Mouse (Mus musculus) 416B (cell line): ENCODE measurements at regions not wholly inside any gene's neighbourhood (a gene's known extent, or its start where the extent isn't known, plus 50 kb on each side); places are given as distances from the start of the nearest gene placed in this dataset.

Experiments used
- DNase-seq: peaks from one replicate; pipeline ENCODE4 v3.0.0; 2011; ENCODE audit warnings: low read depth

DNA sequence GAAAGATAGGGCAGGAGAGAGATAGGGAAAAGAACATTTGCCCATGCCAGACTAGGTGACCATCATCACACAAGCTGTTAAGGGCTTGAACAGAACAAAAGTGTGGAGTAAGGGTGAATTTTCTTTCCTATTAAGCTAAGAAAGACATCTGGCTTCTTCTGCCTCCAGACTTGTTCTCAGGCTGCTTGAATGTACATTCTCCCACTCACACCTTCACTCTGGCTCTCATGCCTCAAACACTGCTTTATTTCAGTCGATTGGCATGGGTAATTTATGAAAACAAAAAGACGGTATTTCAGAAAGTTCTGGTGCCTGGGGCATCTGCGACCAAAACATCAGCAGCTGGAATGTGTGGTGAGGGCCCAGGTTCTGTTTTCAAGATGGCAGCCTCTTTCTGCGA is 79.1 kb downstream of the Ifi44 start:
- DNase-seq, result no peak

DNA sequence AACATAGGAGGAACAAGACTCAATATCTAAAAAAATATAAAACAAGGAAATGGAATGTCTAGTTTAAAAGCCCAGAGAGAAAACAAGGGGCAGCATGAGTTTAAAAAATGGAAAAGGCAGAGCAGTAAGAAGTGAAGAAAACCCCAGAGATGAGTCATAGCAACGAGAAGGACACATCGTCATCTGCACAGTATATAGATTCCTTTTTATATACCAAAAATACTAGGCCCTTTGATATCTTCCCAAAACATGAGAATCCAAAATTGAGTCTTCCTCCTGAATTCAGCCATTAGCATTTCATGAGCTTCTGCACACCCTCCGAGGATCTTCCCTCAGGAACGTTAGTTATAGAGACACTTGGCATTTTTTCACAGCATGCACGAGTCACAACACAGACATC is 96.5 kb downstream of the Ifi44 start:
- no peak for DNase-seq

DNA sequence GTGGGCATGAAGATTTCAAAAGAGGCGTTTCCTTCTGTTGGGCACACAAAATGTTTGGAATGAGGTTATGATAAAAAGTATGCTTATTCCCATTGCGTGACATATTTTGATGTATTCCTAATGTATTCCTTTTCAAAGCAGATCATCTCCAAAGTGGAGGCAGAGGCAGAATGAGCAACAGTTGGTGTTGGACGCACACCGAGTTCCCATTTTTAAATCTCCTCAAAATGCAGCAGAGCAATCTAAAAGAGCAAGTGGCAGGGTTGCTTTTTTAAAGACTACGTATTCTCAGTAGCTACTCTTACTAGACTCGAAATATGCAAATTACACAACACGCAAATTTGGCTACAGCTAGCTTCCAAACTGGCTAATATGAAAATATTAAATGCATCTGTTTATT is 98.2 kb downstream of the Ifi44 start:
- DNase-seq, result no peak

DNA sequence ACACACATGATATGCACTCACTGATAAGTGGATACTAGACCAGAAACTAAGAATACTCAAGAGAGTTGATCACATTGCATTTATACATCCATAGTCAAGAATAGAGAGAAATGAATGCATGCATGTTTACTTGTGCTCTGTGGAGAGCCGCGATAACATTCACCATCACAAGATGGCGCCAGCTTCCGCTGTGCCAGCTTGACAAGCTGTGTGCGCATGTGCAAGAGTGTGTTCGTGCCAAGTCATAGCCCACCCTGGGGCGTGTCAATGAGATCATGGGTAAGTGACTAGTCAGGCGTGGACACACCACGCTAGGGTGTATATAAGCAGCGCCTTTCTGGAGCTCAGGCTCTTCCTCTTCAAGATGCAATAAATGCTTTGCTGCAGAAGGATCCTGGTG is 102.1 kb downstream of the Ifi44 start:
- DNase-seq, result no peak

DNA sequence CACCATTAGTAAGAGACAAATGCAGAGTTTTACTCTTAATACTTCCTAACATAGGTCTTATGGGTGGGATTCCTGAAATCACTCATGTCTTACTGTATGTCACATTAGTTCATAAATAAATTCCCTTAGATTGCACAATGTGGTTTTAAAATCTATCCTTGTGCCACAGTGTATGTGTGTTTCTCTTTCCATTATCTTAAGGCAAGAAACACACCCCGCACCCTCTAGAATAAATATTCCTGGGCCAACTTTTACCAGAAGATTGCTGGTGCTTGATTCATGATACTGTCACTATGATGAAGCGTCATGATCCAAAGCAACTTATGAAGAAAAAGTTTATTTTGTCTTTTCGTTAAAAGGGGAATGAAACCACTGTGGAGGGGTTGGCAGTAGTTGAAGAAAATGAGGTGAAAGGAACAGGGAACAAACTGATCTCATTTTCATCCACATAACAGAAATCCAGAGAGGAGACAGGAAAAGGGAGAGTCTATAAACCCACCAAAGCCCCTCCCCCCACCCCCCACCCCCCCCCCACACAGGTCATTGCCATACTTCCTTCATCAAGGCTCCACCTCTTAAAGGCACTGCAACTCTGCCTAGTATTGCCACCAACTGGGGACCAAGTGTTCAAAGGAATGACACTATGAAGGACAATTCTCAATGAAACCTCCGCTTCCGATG is 110.2 kb downstream of the Ifi44 start:
- DNase-seq, result no peak

DNA sequence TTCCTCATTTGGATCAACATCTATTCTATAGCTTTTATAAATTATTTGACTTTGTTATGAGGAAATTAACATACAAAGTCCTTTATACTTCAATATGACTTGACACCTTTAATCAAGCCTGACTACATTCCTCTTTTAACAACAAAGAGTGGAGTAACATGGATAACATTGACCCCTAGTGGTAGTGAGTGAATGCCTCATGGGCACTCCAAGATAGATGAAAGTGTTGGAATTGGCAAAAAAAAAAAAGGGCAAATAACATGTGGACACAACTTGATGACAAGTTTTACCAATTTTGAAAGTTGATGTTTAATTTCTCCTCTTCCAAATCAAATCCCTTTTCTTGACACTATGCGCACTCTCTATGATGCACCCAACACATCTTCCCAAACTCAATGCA is 111.4 kb downstream of the Ifi44 start:
- no peak for DNase-seq

DNA sequence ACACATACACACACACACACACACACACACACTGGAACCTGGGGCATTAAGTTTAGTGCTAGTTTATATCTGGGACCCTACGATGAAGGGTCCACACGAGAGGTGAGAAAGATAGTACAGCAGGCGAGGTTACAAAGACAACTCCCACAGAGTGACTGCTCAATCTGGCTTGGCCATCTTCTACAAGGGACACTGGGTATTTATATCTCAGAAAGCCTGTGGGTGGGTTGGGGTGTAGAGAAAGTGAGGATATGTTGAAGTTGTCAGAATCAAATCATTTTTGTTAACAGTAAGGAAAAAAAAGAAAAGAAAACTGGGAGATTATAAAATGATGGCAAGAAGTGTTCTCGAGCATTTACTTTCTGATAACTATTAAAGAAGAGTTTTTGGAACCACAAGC is 138.8 kb downstream of the Ifi44 start:
- no peak for DNase-seq

DNA sequence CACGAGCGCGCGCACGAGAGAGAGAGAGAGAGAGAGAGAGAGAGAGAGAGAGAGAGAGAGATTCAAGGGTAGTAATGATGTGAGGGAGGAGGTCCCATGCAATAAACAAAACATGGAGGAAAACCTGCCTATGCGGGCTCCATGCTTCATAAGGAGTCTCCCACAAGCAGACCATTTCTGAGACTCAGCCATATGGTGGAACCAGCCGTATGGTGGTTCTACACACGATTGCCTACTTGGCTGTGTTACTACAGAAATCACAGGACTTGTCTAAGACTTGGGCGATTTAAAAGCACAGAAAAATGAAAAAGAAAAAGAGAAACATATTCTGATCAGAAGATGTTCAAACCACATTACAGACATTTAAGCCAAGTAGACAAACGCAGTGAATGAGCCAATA is 142.1 kb downstream of the Ifi44 start:
- no peak for DNase-seq

DNA sequence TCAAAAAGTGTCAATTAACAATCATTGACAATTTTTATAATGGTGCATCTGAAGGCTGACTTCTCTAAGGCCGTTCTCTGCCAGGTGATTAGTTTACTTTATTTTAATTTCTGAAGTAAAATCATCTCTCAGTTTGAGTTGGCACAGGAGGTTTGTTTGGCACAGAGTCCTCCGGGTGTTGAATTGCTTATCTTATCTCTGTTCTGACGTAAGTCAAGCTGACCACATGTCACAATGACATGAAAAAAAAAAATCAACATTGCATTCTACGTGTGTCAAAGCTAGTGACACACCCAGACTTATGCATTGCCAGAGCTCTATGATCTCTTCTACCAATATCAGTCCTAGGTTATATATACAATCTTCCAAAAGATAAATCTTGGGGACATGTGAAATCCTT is 146.4 kb downstream of the Ifi44 start:
- DNase-seq, result peak; percentile 1
